Mouse (Mus musculus): ENCODE results near the gene Clcnka.

DNA sequence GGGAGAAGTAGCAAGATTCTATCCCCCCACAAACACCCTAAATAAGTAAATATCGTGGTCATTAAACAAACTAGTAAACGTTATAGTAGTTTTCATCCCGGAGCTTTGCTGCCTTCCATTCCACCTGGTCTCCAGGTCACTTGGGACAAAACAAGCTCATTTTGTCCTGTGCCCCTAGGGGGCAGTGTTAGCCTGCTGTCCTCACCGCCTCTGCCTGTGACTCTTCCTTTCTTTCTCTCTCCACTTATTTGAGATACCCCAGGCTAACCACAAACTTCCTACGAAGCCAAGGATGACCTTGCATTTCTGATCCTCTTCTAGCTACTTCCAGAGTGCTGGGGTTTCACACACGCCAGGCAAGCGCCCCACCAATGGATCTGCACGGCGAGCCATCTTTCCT lies 32.5 kb upstream of the Clcnka start:
- TF ChIP-seq TAL1 (IDR thresholded peaks at IDR 0.05; ENCODE audit: low read length) (no peak), GATA1 (IDR thresholded peaks at IDR 0.05; ENCODE audit: low read length) (no peak)

Data from erythroblast, embryonic 14.5 days (primary cell).